Mouse (Mus musculus) bone marrow, adult 2 months (tissue): Measurements from ENCODE around the gene Ccdc6. TPM values are rescaled to one million over a fixed set of nuclear protein-coding genes. Genes with fewer than 3 reads are reported as not detected.
"Not testable (repeated sequence)": the region's sequence is repeated elsewhere in the genome, so short reads cannot be mapped to it uniquely, and the experiment has no call there.

Experiments used
- H3K27ac ChIP-seq: fragments of 200-500 bp; 2 replicates; pipeline ENCODE4 v1.5.1; 2012; ENCODE audit warnings: low read depth, mild to moderate bottlenecking, control low read depth, inconsistent platforms, low read length; ENCODE audit not compliant: control insufficient read depth, poor library complexity, insufficient read depth
- H3K4me1 ChIP-seq: fragments of 200-500 bp; 2 replicates; pipeline ENCODE4 v1.6.1; 2011; ENCODE audit warnings: low read length; ENCODE audit not compliant: control insufficient read depth, insufficient read depth
- H3K4me3 ChIP-seq: fragments of 200-500 bp; replicated peaks from 2 replicates; pipeline ENCODE3; 2011; ENCODE audit warnings: mild to moderate bottlenecking, low read depth, low read length, control low read depth; ENCODE audit not compliant: control insufficient read depth
- CTCF ChIP-seq: fragments of 200-500 bp; IDR thresholded peaks from 2 replicates; pipeline ENCODE4 v1.5.1; 2011; ENCODE audit warnings: low read length, control low read depth; ENCODE audit not compliant: control insufficient read depth, insufficient read depth
- POLR2A ChIP-seq: fragments of 200-500 bp; IDR thresholded peaks from 2 replicates; pipeline ENCODE4 v1.6.1; 2011; ENCODE audit warnings: low read depth, mild to moderate bottlenecking, control low read depth, low read length, borderline replicate concordance; ENCODE audit not compliant: control insufficient read depth
- whole genome bisulfite sequencing: fragments of 180-500 bp; shearing (Covaris S2); methylation state at CpG from one replicate; pipeline ENCODE4 v1.1.7; 2018; 5-methylcytosine and 5-hydroxymethylcytosine counted together
- polyA plus RNA-seq: library from polyadenylated mRNA; stranded (reverse); fragments of >200 nt; gene quantifications from 2 replicates; pipeline ENCODE4 v1.2.4, GENCODE M21; 2011; ENCODE audit warnings: low replicate concordance; ENCODE audit not compliant: missing spikeins, insufficient read depth, insufficient read length

Gene Ccdc6
- polyA plus RNA-seq, 1 experiment = 19.1 TPM

DNA sequence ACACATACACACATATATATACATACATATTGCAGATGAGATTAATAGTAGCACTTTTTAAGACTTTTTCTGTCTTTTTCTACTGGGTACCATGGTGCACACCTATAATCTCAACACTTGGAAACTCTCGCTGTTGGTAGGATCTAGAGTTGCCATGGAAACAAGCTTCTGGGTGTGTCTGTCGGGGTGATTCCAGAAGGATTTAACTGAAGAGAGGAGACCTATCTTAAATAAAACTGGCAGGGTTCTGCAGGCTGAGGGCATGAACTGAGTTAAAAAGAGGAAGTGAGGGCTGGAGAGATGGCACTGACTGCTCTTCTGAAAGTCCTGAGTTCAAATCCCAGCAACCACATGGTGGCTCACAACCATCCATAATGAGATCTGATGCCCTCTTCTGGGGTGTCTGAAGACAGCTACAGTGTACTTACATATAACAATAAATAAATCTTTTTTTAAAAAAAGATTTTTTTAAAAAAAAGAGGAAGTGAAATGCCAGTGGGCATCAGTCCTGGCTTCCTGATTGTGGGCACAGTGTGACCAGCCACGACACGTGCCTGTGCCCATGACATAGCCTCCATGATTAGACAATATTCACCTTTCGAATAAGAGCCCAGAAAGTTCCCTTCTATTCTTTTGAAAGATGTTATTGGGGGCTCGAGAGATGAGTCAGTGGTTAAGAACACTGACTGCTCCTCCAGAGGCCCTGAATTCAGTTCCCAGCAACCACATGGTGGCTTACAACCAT is 102.7 kb downstream of the Ccdc6 start:
- H3K27ac ChIP-seq = no peak overlapping the region
- WGBS = 28% methylated on average over 6 of the region's 6 CpGs
- H3K4me1 ChIP-seq = peaks cover 2% of the 10 kb centered on the region; the same call in 1 of the 2 replicates
- TF ChIP-seq CTCF (no peak), POLR2A (no peak)
- no peak overlapping the region for H3K4me3 ChIP-seq

DNA sequence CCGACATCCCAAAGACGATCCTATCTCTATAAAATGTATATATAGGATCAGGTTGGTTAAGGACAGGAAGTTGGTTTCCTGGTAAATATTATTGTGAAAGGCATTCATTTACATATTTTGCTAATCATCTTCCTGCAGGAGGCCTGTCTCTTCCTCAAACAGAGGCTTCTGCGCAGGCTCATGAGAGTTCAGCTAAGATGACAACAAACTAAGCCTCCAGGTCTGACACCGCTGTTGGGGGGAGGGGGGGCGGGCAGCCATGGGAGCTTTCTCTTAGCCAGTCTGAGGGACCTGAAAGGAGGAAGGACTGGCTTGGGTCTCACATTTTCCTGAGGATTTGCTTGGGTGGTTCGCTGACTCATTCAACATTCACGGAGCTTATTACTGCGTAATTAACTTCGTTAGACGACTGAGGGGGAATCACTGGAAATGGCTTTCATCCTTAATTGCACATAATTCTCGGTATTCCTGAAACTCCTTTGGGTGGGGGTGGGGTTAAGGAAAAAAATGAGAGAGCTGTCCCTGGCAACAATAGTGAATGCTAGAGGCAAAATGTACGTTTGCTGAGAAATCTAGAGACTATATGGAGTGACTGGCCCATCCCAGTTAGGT is 104.1 kb downstream of the Ccdc6 start:
- WGBS = 21% methylated on average over 12 of the region's 12 CpGs
- Histone ChIP-seq H3K27ac (no peak overlapping the region), H3K4me1 (peaks cover under 1% of the 10 kb centered on the region; the same call in 1 of the 2 replicates), H3K4me3 (no peak overlapping the region)
- TF ChIP-seq POLR2A (no peak), CTCF (no peak)

DNA sequence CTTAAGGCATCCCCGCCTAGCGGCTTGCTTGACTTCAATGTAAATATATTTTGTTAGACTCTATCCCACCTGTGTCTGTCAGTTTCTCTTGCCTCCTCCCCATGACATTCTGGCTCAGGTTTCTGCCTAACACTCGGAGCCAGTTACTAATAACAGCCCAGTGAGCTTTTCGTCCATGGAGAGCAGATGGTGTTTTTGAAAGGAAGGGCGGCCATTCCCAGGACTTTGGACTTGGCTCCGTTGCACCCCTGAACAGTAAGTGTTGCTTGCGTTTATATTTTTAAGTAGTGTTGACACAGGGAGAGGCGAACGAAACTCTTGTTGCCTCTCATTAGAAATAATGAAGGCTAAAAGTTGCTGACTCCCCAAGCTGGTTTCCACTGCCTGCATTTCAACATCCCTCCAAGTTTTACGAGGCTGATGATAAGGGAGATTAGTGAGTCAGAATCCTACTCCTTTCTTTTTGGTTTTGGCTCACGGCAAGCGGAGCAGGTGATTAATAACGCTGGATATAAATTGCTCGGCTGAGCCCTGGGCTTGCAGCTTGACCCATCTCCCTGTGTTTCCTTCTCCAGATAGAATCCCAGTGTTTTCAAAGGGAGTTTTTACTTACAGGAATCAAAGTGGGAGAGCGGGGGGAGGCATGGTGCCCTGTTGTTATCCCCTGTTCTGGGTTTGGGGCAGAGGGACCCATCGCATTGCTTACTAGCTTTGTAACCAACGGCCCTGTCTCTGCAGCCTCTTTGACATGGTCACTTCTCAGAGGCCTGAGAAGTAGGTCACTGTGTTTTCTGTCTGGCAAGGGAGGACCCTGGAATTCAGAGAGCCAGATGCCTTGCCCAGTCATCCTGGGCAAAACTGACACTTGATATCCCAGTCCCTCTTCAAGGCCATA is 107.8 kb downstream of the Ccdc6 start, which contains the start of gene Mrln:
TSS of gene Mrln (plus strand) at position 160 of the 895 bp plus-strand sequence.
- Histone ChIP-seq H3K27ac (no peak within 1 kb of the TSS), H3K4me3 (no peak within 1 kb of the TSS), H3K4me1 (no peaks in the 10 kb centered on the region; the same call in 1 of the 2 replicates)
- TF ChIP-seq CTCF = no peak
- no peak for TF ChIP-seq POLR2A
- WGBS = 86% methylated on average over 17 of the region's 17 CpGs

GRCm38 (mm10) chr10:70211281-70211680 is 114.4 kb downstream of the Ccdc6 start:
- WGBS = 76% methylated on average over 9 of the region's 9 CpGs
- Histone ChIP-seq H3K4me3 (no peak overlapping the region), H3K27ac (no peak overlapping the region), H3K4me1 (no peaks in the 10 kb centered on the region)
- no peak for TF ChIP-seq CTCF
- no peak for TF ChIP-seq POLR2A

DNA sequence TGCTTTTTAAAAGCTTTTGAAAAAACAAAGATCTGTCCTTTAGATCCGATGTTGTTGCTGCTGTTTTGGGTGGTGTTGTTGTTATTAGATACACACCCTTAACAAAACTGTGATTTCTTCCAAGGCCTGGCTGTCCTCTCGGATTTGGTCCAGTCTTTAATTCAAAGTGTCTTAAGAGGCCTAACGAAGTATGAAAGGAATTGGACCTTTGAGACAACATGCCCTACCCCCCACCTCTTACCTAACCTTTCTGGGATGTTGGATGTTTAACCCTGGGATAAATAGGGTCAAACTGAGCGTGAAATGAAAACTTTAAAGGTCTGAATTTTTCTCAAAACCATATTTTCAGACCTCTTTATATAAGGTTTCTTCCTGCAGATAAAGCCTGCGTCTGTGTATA is 124.0 kb downstream of the Ccdc6 start:
- H3K27ac ChIP-seq = no peak overlapping the region
- no peak overlapping the region for H3K4me3 ChIP-seq
- H3K4me1 ChIP-seq = no peaks in the 10 kb centered on the region
- WGBS = 83% methylated on average over 5 of the region's 5 CpGs
- no peak for TF ChIP-seq POLR2A
- TF ChIP-seq CTCF = no peak

GRCm38 (mm10) chr10:70222231-70222630 is 125.3 kb downstream of the Ccdc6 start:
- H3K4me1 ChIP-seq, H3K4me3 ChIP-seq, H3K27ac ChIP-seq: not testable (repeated sequence)
- 82% methylated on average over 8 of the region's 8 CpGs for WGBS

GRCm38 (mm10) chr10:70224571-70224970 is 127.7 kb downstream of the Ccdc6 start:
- WGBS = 49% methylated on average over 6 of the region's 6 CpGs

GRCm38 (mm10) chr10:70225760-70226159 is 128.8 kb downstream of the Ccdc6 start:
- Histone ChIP-seq H3K27ac (no peak overlapping the region), H3K4me1 (no peaks in the 10 kb centered on the region; the same call in 1 of the 2 replicates), H3K4me3 (no peak overlapping the region)
- TF ChIP-seq POLR2A (no peak), CTCF (no peak)
- WGBS = 82% methylated on average over 6 of the region's 6 CpGs

More at GRCm38 (mm10) chr10:70224571-70224970, 127.7 kb downstream of the Ccdc6 start:
- Histone ChIP-seq H3K27ac (no peak overlapping the region), H3K4me1 (no peaks in the 10 kb centered on the region), H3K4me3 (no peak overlapping the region)
- TF ChIP-seq POLR2A = no peak
- TF ChIP-seq CTCF = no peak

- H3K4me3 ChIP-seq = no peak overlapping the region
- H3K27ac ChIP-seq = no peak overlapping the region
- no peaks in the 10 kb centered on the region; the same call in 1 of the 2 replicates for H3K4me1 ChIP-seq
- TF ChIP-seq POLR2A = no peak
- no peak for TF ChIP-seq CTCF
Measured at GRCm38 (mm10) chr10:70226608-70227007, 129.7 kb downstream of the Ccdc6 start.
